21 mouse cellular contexts compared by ENCODE assay signal in genomic region chrX:16761430-16761829, GRCm38 (mm10). TPM values are rescaled to one million over a fixed set of nuclear protein-coding genes. Genes with fewer than 3 reads are reported as not detected.
A peak's percentile ranks its signal among the peaks of the same experiment; 100 is the strongest.
DNase-seq lines count a peak whose midpoint lies in the region; ATAC-seq and TF ChIP-seq lines count a peak whose summit lies in the region.
"Had no signal": no experiment of that assay in that cellular context is flagged by ENCODE, and none has a peak within 500 bp of the region (broad histone marks: within the 10 kb centered on the region; RNA-seq: fewer than 3 reads in every experiment).

No protein-coding gene starts in this region.

- no peak overlapping the region for H3K4me3 ChIP-seq in lung, embryonic 14.5 days (ENCODE audit: low read depth, low read length)
- no peak overlapping the region for H3K4me3 ChIP-seq in forebrain, embryonic 13.5 days
- no peak overlapping the region for H3K4me3 ChIP-seq in forebrain, embryonic 11.5 days (ENCODE audit: low read depth, low read length)
- H3K4me3 ChIP-seq: embryonic facial prominence, embryonic 12.5 days; heart, embryonic 15.5 days; layer of hippocampus, adult 2 months; limb, embryonic 15.5 days; megakaryocyte, embryonic 14.5 days; neural tube, embryonic 13.5 days had no signal

- 25% methylated on average over 3 of the region's 3 CpGs for WGBS in lung, embryonic 14.5 days
- WGBS in forebrain, embryonic 13.5 days: 65% methylated on average over 3 of the region's 3 CpGs
- 67% methylated on average over 3 of the region's 3 CpGs for WGBS in forebrain, embryonic 11.5 days

- H3K9me3 ChIP-seq in lung, embryonic 14.5 days (ENCODE audit: low read depth, low read length): no peaks in the 10 kb centered on the region
- H3K9me3 ChIP-seq in forebrain, embryonic 13.5 days (replicated peaks): no peaks in the 10 kb centered on the region
- no peaks in the 10 kb centered on the region for H3K9me3 ChIP-seq in forebrain, embryonic 11.5 days (ENCODE audit: control insufficient read depth, low read length)
- H3K9me3 ChIP-seq: embryonic facial prominence, embryonic 12.5 days; heart, embryonic 15.5 days; limb, embryonic 15.5 days; megakaryocyte, embryonic 14.5 days; neural tube, embryonic 13.5 days had no signal

- no peaks in the 10 kb centered on the region for H3K27me3 ChIP-seq in lung, embryonic 14.5 days (ENCODE audit: insufficient read depth, low read length)
- H3K27me3 ChIP-seq in forebrain, embryonic 13.5 days: no peaks in the 10 kb centered on the region
- H3K27me3 ChIP-seq in forebrain, embryonic 11.5 days (ENCODE audit: control insufficient read depth, insufficient read depth, low read length): no peaks in the 10 kb centered on the region
- H3K27me3 ChIP-seq: embryonic facial prominence, embryonic 12.5 days; heart, embryonic 15.5 days; limb, embryonic 15.5 days; megakaryocyte, embryonic 14.5 days; neural tube, embryonic 13.5 days had no signal

- H3K4me2 ChIP-seq in lung, embryonic 14.5 days: no peak overlapping the region
- H3K4me2 ChIP-seq in forebrain, embryonic 13.5 days: no peak overlapping the region
- no peak overlapping the region for H3K4me2 ChIP-seq in forebrain, embryonic 11.5 days (ENCODE audit: low read depth, low read length, severe bottlenecking)
- H3K4me2 ChIP-seq: embryonic facial prominence, embryonic 12.5 days; heart, embryonic 15.5 days; limb, embryonic 15.5 days; neural tube, embryonic 13.5 days had no signal

- no peaks in the 10 kb centered on the region for H3K4me1 ChIP-seq in lung, embryonic 14.5 days (ENCODE audit: insufficient read depth)
- H3K4me1 ChIP-seq in forebrain, embryonic 13.5 days: no peaks in the 10 kb centered on the region
- H3K4me1 ChIP-seq in forebrain, embryonic 11.5 days (replicated peaks; ENCODE audit: control insufficient read depth, insufficient read depth, low read length): no peaks in the 10 kb centered on the region
- H3K4me1 ChIP-seq: embryonic facial prominence, embryonic 12.5 days; heart, embryonic 15.5 days; limb, embryonic 15.5 days; megakaryocyte, embryonic 14.5 days; neural tube, embryonic 13.5 days had no signal

- TF ChIP-seq CTCF in lung, embryonic 14.5 days (IDR thresholded peaks at IDR 0.05; ENCODE audit: low read depth): no peak

- peak; percentile 58; the same call in 1 of the 2 replicates for ATAC-seq in lung, embryonic 14.5 days (ENCODE audit: insufficient read depth)
- no peak for ATAC-seq in forebrain, embryonic 13.5 days
- no peak for ATAC-seq in forebrain, embryonic 11.5 days (replicated peaks; ENCODE audit: low FRiP score)
- ATAC-seq: forebrain, embryonic 16.5 days; hindbrain, embryonic 16.5 days had no signal

- H3K27ac ChIP-seq in lung, embryonic 14.5 days (ENCODE audit: low read depth): no peak overlapping the region
- no peak overlapping the region for H3K27ac ChIP-seq in forebrain, embryonic 13.5 days
- no peak overlapping the region for H3K27ac ChIP-seq in forebrain, embryonic 11.5 days (ENCODE audit: low read depth, low read length)
- H3K27ac ChIP-seq: embryonic facial prominence, embryonic 12.5 days; heart, embryonic 15.5 days; layer of hippocampus, adult 2 months; limb, embryonic 15.5 days; neural tube, embryonic 13.5 days had no signal

- peak; percentile 8 for DNase-seq in urinary bladder, postnatal 14 days (ENCODE audit: low spot score)
- DNase-seq in urinary bladder, postnatal 4 days (ENCODE audit: low spot score in 2 of 2): no peak
- peak; percentile 2 for DNase-seq in lung, embryonic 14.5 days
- DNase-seq in lung, postnatal 36 days: peak; percentile 62
- no peak for DNase-seq in layer of hippocampus, postnatal 36 days
- DNase-seq in forebrain, embryonic 11.5 days (ENCODE audit: low spot score): no peak
- DNase-seq: adrenal gland, adult 8-10 months; cerebellum, adult 9-10 months; gastrocnemius, postnatal 25 days; midbrain, embryonic 14.5 days; spleen, adult 18-20 months had no signal

- H3K36me3 ChIP-seq in lung, embryonic 14.5 days (ENCODE audit: insufficient read depth): no peaks in the 10 kb centered on the region
- H3K36me3 ChIP-seq in forebrain, embryonic 13.5 days (ENCODE audit: poor library complexity, severe bottlenecking): no peaks in the 10 kb centered on the region
- H3K36me3 ChIP-seq in forebrain, embryonic 11.5 days (ENCODE audit: control insufficient read depth, insufficient read depth, low read length): no peaks in the 10 kb centered on the region
- H3K36me3 ChIP-seq: embryonic facial prominence, embryonic 12.5 days; heart, embryonic 15.5 days; limb, embryonic 15.5 days; neural tube, embryonic 13.5 days had no signal

- no peak overlapping the region for H3K9ac ChIP-seq in lung, embryonic 14.5 days
- no peak overlapping the region for H3K9ac ChIP-seq in forebrain, embryonic 13.5 days
- H3K9ac ChIP-seq in forebrain, embryonic 11.5 days (ENCODE audit: low read length): no peak overlapping the region
- H3K9ac ChIP-seq: embryonic facial prominence, embryonic 12.5 days; heart, embryonic 15.5 days; limb, embryonic 15.5 days; neural tube, embryonic 13.5 days had no signal

RNA-seq across cellular contexts. Expression of gene Maob, which starts 55.7 kb away (rescaled TPM):
- 18.2 and 18.8 TPM in 2 replicates for polyA plus RNA-seq in lung, embryonic 14.5 days (2014; fragmentation: Nextera tagmentation; extraction: Ambion mirVana)
- polyA plus RNA-seq in forebrain, embryonic 13.5 days (2015; fragmentation: Nextera tagmentation; extraction: Ambion mirVana): 1.6 and 1.7 TPM in 2 replicates
- total RNA-seq in layer of hippocampus, postnatal 36 days (2021): 10 to 100 TPM; 16.6 to 19.3 TPM
- polyA plus RNA-seq in forebrain, embryonic 11.5 days (2014; fragmentation: Nextera tagmentation; extraction: Ambion mirVana): 4.0 and 4.7 TPM in 2 replicates
- total RNA-seq: hematopoietic stem cell, adult 5-6 weeks had no signal

Comparison
In these comparisons a context has a peak if more than half of its experiments do, and no peak if none do; other contexts are left out.
1. DNase-seq: peak in urinary bladder, postnatal 14 days (single experiment), lung, embryonic 14.5 days (single experiment) and lung, postnatal 36 days (single experiment); none in urinary bladder, postnatal 4 days (0 of 2), layer of hippocampus, postnatal 36 days (0 of 2) and forebrain, embryonic 11.5 days (single experiment).